Mouse (Mus musculus): Measurements from ENCODE around the gene Tmem167.

- TF ChIP-seq TAL1 (IDR thresholded peaks at IDR 0.05; ENCODE audit: low read length) (no peak), CTCF (IDR thresholded peaks at IDR 0.05 in 2 of 3, conservative IDR thresholded peaks at IDR 0.05 in 1 of 3; ENCODE audit: control insufficient read depth in 1 of 3, insufficient read depth in 1 of 3, low read depth in 2 of 3, low read length in 3 of 3, poor library complexity in 1 of 3, severe bottlenecking in 1 of 3) (no peak), POLR2A (IDR thresholded peaks at IDR 0.05; ENCODE audit: control insufficient read depth in 1 of 2, insufficient read depth in 1 of 2, low read depth in 1 of 2, low read length in 2 of 2, poor library complexity in 1 of 2) (no peak), MAFK (IDR thresholded peaks at IDR 0.05; ENCODE audit: borderline replicate concordance, low read depth, low read length) (no peak)
Observed at GRCm38 (mm10) chr13:90061877-90062276, 27.0 kb upstream of the Tmem167 start.
